Mouse (Mus musculus) natural killer cell, adult 2 months (primary cell): ENCODE results near the gene Vmn2r18.

ENCODE experiments used
- DNase-seq, 2 experiments: peaks; one replicate each; pipeline ENCODE4 v3.0.0; 2022; ENCODE audit warnings: low spot score in 2 of 2

The Vmn2r18 gene

GRCm38 (mm10) chr5:151605921-151606320, at the start of gene Vmn2r18:
TSS of gene Vmn2r18 (minus strand) at chr5:151606021.
- DNase-seq: no peak

- no peak for DNase-seq
Observed at GRCm38 (mm10) chr5:151651411-151651784, 45.6 kb upstream of the Vmn2r18 start.

GRCm38 (mm10) chr5:151650700-151651410, 45.0 kb upstream of the Vmn2r18 start, which contains the start of gene Rfc3:
TSS of gene Rfc3 (minus strand) at chr5:151651242.
- peak; percentile 92 for DNase-seq

- DNase-seq: peak; percentile 10 to 25
Observed at GRCm38 (mm10) chr5:151644845-151645244, 39.0 kb upstream of the Vmn2r18 start.

- DNase-seq: peak in 1 of 2 experiments; percentile 35
Observed at GRCm38 (mm10) chr5:151642867-151643266, 37.0 kb upstream of the Vmn2r18 start.

GRCm38 (mm10) chr5:151642102-151642501, 36.3 kb upstream of the Vmn2r18 start:
- DNase-seq: no peak

GRCm38 (mm10) chr5:151601696-151602095, 4.1 kb downstream of the Vmn2r18 start:
- DNase-seq: no peak
